Mouse (Mus musculus) limb, embryonic 12.5 days (tissue): ENCODE data around the gene Tnxb. TPM values are rescaled to one million over a fixed set of nuclear protein-coding genes. Genes with fewer than 3 reads are reported as not detected.

Experiments
- ATAC-seq: fragments of 200-750 bp; cut with Nextera tagmentation; 2 replicates; pipeline ENCODE4 v1.8.0; 2017; ENCODE audit warnings: low read depth, moderate TSS enrichment; ENCODE audit not compliant: insufficient number of reproducible peaks, insufficient read depth, low FRiP score, low TSS enrichment
- H3K27ac ChIP-seq: fragments of 300-500 bp; sonication (generic); 2 replicates; pipeline ENCODE4 v1.5.1; 2016; ENCODE audit warnings: mild to moderate bottlenecking, moderate library complexity
- H3K27me3 ChIP-seq: fragments of 300-500 bp; sonication (generic); 2 replicates; pipeline ENCODE4 v1.6.1; 2016; ENCODE audit warnings: mild to moderate bottlenecking, moderate library complexity
- H3K36me3 ChIP-seq: fragments of 300-500 bp; sonication (generic); 2 replicates; pipeline ENCODE4 v1.6.1; 2016; ENCODE audit warnings: mild to moderate bottlenecking, moderate library complexity
- H3K4me1 ChIP-seq: fragments of 300-500 bp; sonication (generic); replicated peaks from 2 replicates; pipeline ENCODE4 v1.6.1; 2016
- H3K4me2 ChIP-seq: fragments of 300-500 bp; sonication (generic); 2 replicates; pipeline ENCODE4 v1.6.1; 2016; ENCODE audit warnings: mild to moderate bottlenecking, moderate library complexity
- H3K4me3 ChIP-seq: fragments of 300-500 bp; sonication (generic); replicated peaks from 2 replicates; pipeline ENCODE4 v1.5.1; 2016; ENCODE audit warnings: mild to moderate bottlenecking
- H3K9ac ChIP-seq: fragments of 300-500 bp; sonication (generic); replicated peaks from 2 replicates; pipeline ENCODE4 v1.6.1; 2016; ENCODE audit warnings: mild to moderate bottlenecking, moderate library complexity
- H3K9me3 ChIP-seq: fragments of 300-500 bp; sonication (generic); 2 replicates; pipeline ENCODE4 v1.6.1; 2016; ENCODE audit warnings: mild to moderate bottlenecking, moderate library complexity
- WGBS: fragments of 180-500 bp; shearing (Covaris S2); methylation state at CpG from one replicate; pipeline ENCODE4 v1.1.7; 2016; 5-methylcytosine and 5-hydroxymethylcytosine counted together
- polyA plus RNA-seq: library from polyadenylated mRNA; unstranded; fragments of >200 nt; fragmentation: Nextera tagmentation; extraction: Ambion mirVana; gene quantifications from 2 replicates; pipeline ENCODE4 v1.2.1, GENCODE M21; 2016

The Tnxb gene
- polyA plus RNA-seq, 1 experiment from 2014 or later = not detected

- Histone ChIP-seq H3K36me3 (no peaks in the 10 kb centered on the region), H3K4me2 (no peak overlapping the region), H3K27me3 (peaks cover 98% of the 10 kb centered on the region), H3K4me3 (no peak overlapping the region), H3K4me1 (peaks cover 16% of the 10 kb centered on the region), H3K9me3 (no peaks in the 10 kb centered on the region), H3K27ac (no peak overlapping the region), H3K9ac (no peak overlapping the region)
- 72% methylated on average over 13 of the region's 13 CpGs for WGBS
- no peak for ATAC-seq
Measured at GRCm38 (mm10) chr17:34675205-34676092, 5.1 kb downstream of the Tnxb start.

- no peak overlapping the region for H3K4me3 ChIP-seq
- H3K4me1 ChIP-seq = peaks cover 15% of the 10 kb centered on the region
- no peaks in the 10 kb centered on the region for H3K36me3 ChIP-seq
- WGBS = 84% methylated on average over 6 of the region's 6 CpGs
- H3K27me3 ChIP-seq = peaks cover 96% of the 10 kb centered on the region
- no peak overlapping the region for H3K9ac ChIP-seq
- H3K4me2 ChIP-seq = no peak overlapping the region
- H3K27ac ChIP-seq = no peak overlapping the region
- H3K9me3 ChIP-seq = no peaks in the 10 kb centered on the region
- no peak for ATAC-seq
Measured at GRCm38 (mm10) chr17:34676093-34676460, 5.7 kb downstream of the Tnxb start.

- no peak overlapping the region for H3K27ac ChIP-seq
- H3K4me2 ChIP-seq = no peak overlapping the region
- 77% methylated on average over 12 of the region's 12 CpGs for WGBS
- no peak overlapping the region for H3K9ac ChIP-seq
- no peak overlapping the region for H3K4me3 ChIP-seq
- peaks cover 9% of the 10 kb centered on the region for H3K4me1 ChIP-seq
- H3K9me3 ChIP-seq = no peaks in the 10 kb centered on the region
- no peak for ATAC-seq
- H3K36me3 ChIP-seq = no peaks in the 10 kb centered on the region
- peaks cover 96% of the 10 kb centered on the region for H3K27me3 ChIP-seq
Measured at GRCm38 (mm10) chr17:34676671-34677070, 6.3 kb downstream of the Tnxb start.

GRCm38 (mm10) chr17:34680191-34680590 lies 9.9 kb downstream of the Tnxb start:
- 82% methylated on average over 26 of the region's 26 CpGs for WGBS
- H3K4me1 ChIP-seq = peaks cover 10% of the 10 kb centered on the region; the same call in 1 of the 2 replicates
- no peaks in the 10 kb centered on the region for H3K36me3 ChIP-seq
- H3K27me3 ChIP-seq = peaks cover 68% of the 10 kb centered on the region
- H3K9me3 ChIP-seq = no peaks in the 10 kb centered on the region
- no peak overlapping the region for H3K4me2 ChIP-seq
- H3K4me3 ChIP-seq = no peak overlapping the region
- no peak overlapping the region for H3K27ac ChIP-seq
- no peak; the same call in 1 of the 2 replicates for ATAC-seq
- H3K9ac ChIP-seq = no peak overlapping the region

- peaks cover 10% of the 10 kb centered on the region; the same call in 1 of the 2 replicates for H3K4me1 ChIP-seq
- H3K4me3 ChIP-seq = no peak overlapping the region
- no peak for ATAC-seq
- H3K4me2 ChIP-seq = no peak overlapping the region
- no peaks in the 10 kb centered on the region for H3K36me3 ChIP-seq
- WGBS = 84% methylated on average over 4 of the region's 4 CpGs
- peaks cover 63% of the 10 kb centered on the region for H3K27me3 ChIP-seq
- no peak overlapping the region for H3K9ac ChIP-seq
- no peak overlapping the region for H3K27ac ChIP-seq
- no peaks in the 10 kb centered on the region for H3K9me3 ChIP-seq
Measured at GRCm38 (mm10) chr17:34680621-34681020, 10.3 kb downstream of the Tnxb start.

- peaks cover 10% of the 10 kb centered on the region; the same call in 1 of the 2 replicates for H3K4me1 ChIP-seq
- peaks cover 60% of the 10 kb centered on the region for H3K27me3 ChIP-seq
- WGBS = 70% methylated on average over 17 of the region's 17 CpGs
- no peak for ATAC-seq
- no peak overlapping the region for H3K9ac ChIP-seq
- no peak overlapping the region for H3K4me3 ChIP-seq
- H3K36me3 ChIP-seq = no peaks in the 10 kb centered on the region
- no peaks in the 10 kb centered on the region for H3K9me3 ChIP-seq
- no peak overlapping the region for H3K27ac ChIP-seq
- no peak overlapping the region for H3K4me2 ChIP-seq
Measured at GRCm38 (mm10) chr17:34681132-34681571, 10.8 kb downstream of the Tnxb start.

- ATAC-seq = no peak
- Histone ChIP-seq H3K27me3 (peaks cover 54% of the 10 kb centered on the region), H3K27ac (no peak overlapping the region), H3K9me3 (no peaks in the 10 kb centered on the region), H3K4me1 (peaks cover 10% of the 10 kb centered on the region; the same call in 1 of the 2 replicates), H3K4me2 (no peak overlapping the region), H3K4me3 (no peak overlapping the region), H3K9ac (no peak overlapping the region), H3K36me3 (no peaks in the 10 kb centered on the region)
- 69% methylated on average over 11 of the region's 11 CpGs for WGBS
Measured at GRCm38 (mm10) chr17:34681881-34682536, 11.7 kb downstream of the Tnxb start.

- H3K4me3 ChIP-seq = no peak overlapping the region
- no peak overlapping the region for H3K9ac ChIP-seq
- no peak for ATAC-seq
- no peak overlapping the region for H3K4me2 ChIP-seq
- WGBS = 83% methylated on average over 8 of the region's 8 CpGs
- peaks cover 10% of the 10 kb centered on the region; the same call in 1 of the 2 replicates for H3K4me1 ChIP-seq
- H3K27me3 ChIP-seq = peaks cover 44% of the 10 kb centered on the region
- no peaks in the 10 kb centered on the region for H3K9me3 ChIP-seq
- H3K27ac ChIP-seq = no peak overlapping the region
- no peaks in the 10 kb centered on the region for H3K36me3 ChIP-seq
Measured at GRCm38 (mm10) chr17:34683179-34683578, 12.8 kb downstream of the Tnxb start.

- WGBS = 81% methylated on average over 10 of the region's 10 CpGs
- Histone ChIP-seq H3K27ac (no peak overlapping the region), H3K36me3 (no peaks in the 10 kb centered on the region), H3K9me3 (no peaks in the 10 kb centered on the region), H3K9ac (no peak overlapping the region), H3K27me3 (peaks cover 38% of the 10 kb centered on the region), H3K4me2 (no peak overlapping the region), H3K4me3 (no peak overlapping the region), H3K4me1 (peaks cover 10% of the 10 kb centered on the region; the same call in 1 of the 2 replicates)
- ATAC-seq = no peak
Measured at GRCm38 (mm10) chr17:34683686-34684220, 13.4 kb downstream of the Tnxb start.

GRCm38 (mm10) chr17:34684253-34684893 lies 14.0 kb downstream of the Tnxb start:
- Histone ChIP-seq H3K9ac (no peak overlapping the region), H3K27ac (no peak overlapping the region), H3K36me3 (no peaks in the 10 kb centered on the region), H3K4me2 (no peak overlapping the region), H3K4me3 (no peak overlapping the region), H3K9me3 (no peaks in the 10 kb centered on the region), H3K27me3 (peaks cover 32% of the 10 kb centered on the region), H3K4me1 (peaks cover 10% of the 10 kb centered on the region; the same call in 1 of the 2 replicates)
- WGBS = 66% methylated on average over 9 of the region's 9 CpGs
- no peak for ATAC-seq
